Mouse (Mus musculus): ENCODE data around the gene Tekt5.

- no peak for TF ChIP-seq POLR2A (IDR thresholded peaks at IDR 0.05; ENCODE audit: borderline replicate concordance, insufficient read depth, low read length)
- TF ChIP-seq CTCF (IDR thresholded peaks at IDR 0.05; ENCODE audit: borderline replicate concordance, insufficient read depth, low read depth, low read length): no peak
These were observed 11.2 kb downstream of the Tekt5 start for GRCm38 (mm10) chr16:10384060-10384497.
